Mouse (Mus musculus) forebrain, embryonic 11.5 days (tissue): ENCODE measurements at regions not wholly inside any gene's neighbourhood (a gene's known extent, or its start where the extent isn't known, plus 50 kb on each side); places are given as distances from the start of the nearest gene placed in this dataset.

Source experiments
- ATAC-seq: fragments of 200-750 bp; cut with Nextera tagmentation; replicated peaks from 2 replicates; pipeline ENCODE4 v1.8.0; 2017; ENCODE audit warnings: moderate TSS enrichment; ENCODE audit not compliant: low FRiP score
- DNase-seq: peaks from one replicate; pipeline ENCODE4 v3.0.0-alpha.2; 2017; ENCODE audit warnings: low spot score
- H3K27ac ChIP-seq: fragments of 300-500 bp; sonication (generic); 2 replicates; pipeline ENCODE4 v1.5.1; 2014; ENCODE audit warnings: low read depth, low read length
- H3K27me3 ChIP-seq: fragments of 300-500 bp; sonication (generic); 2 replicates; pipeline ENCODE4 v1.6.1; 2014; ENCODE audit warnings: mild to moderate bottlenecking, low read length, mixed read lengths; ENCODE audit not compliant: control insufficient read depth, insufficient read depth
- H3K36me3 ChIP-seq: fragments of 300-500 bp; sonication (generic); 2 replicates; pipeline ENCODE4 v1.6.1; 2014; ENCODE audit warnings: mild to moderate bottlenecking, low read length, moderate library complexity, mixed read lengths; ENCODE audit not compliant: control insufficient read depth, insufficient read depth
- H3K4me1 ChIP-seq: fragments of 300-500 bp; sonication (generic); replicated peaks from 2 replicates; pipeline ENCODE4 v1.6.1; 2014; ENCODE audit warnings: low read length, mixed read lengths; ENCODE audit not compliant: control insufficient read depth, insufficient read depth
- H3K4me2 ChIP-seq: fragments of 300-500 bp; sonication (generic); 2 replicates; pipeline ENCODE4 v1.6.1; 2014; ENCODE audit warnings: low read depth, mild to moderate bottlenecking, low read length, moderate library complexity, mixed read lengths; ENCODE audit not compliant: severe bottlenecking
- H3K4me3 ChIP-seq: fragments of 300-500 bp; sonication (generic); 2 replicates; pipeline ENCODE4 v1.5.1; 2014; ENCODE audit warnings: low read depth, low read length
- H3K9ac ChIP-seq: fragments of 300-500 bp; sonication (generic); 2 replicates; pipeline ENCODE4 v1.6.1; 2014; ENCODE audit warnings: low read length
- H3K9me3 ChIP-seq: fragments of 300-500 bp; sonication (generic); 2 replicates; pipeline ENCODE4 v1.6.1; 2016; ENCODE audit warnings: low read length, mixed read lengths; ENCODE audit not compliant: control insufficient read depth
- WGBS: fragments of 180-500 bp; shearing (Covaris S2); extraction: QIAGEN DNeasy Blood & Tissue Kit; methylation state at CpG from one replicate; pipeline ENCODE4 v1.1.7; 2014; 5-methylcytosine and 5-hydroxymethylcytosine counted together

- DNase-seq (no peak), ATAC-seq (no peak)
- no peak overlapping the region for H3K27ac ChIP-seq
- H3K4me3 ChIP-seq = no peak overlapping the region
- H3K9me3 ChIP-seq = no peaks in the 10 kb centered on the region
- H3K9ac ChIP-seq = no peak overlapping the region
- H3K27me3 ChIP-seq = no peaks in the 10 kb centered on the region
- no peaks in the 10 kb centered on the region for H3K4me1 ChIP-seq
- H3K36me3 ChIP-seq = no peaks in the 10 kb centered on the region
- WGBS = 77% methylated on average over 2 of the region's 2 CpGs
- no peak overlapping the region for H3K4me2 ChIP-seq
Observed at GRCm38 (mm10) chr19:20123546-20124195, 267.1 kb downstream of the Anxa1 start.

GRCm38 (mm10) chr19:20122475-20122874, 268.3 kb downstream of the Anxa1 start:
- H3K4me2 ChIP-seq = no peak overlapping the region
- no peak overlapping the region for H3K9ac ChIP-seq

DNA sequence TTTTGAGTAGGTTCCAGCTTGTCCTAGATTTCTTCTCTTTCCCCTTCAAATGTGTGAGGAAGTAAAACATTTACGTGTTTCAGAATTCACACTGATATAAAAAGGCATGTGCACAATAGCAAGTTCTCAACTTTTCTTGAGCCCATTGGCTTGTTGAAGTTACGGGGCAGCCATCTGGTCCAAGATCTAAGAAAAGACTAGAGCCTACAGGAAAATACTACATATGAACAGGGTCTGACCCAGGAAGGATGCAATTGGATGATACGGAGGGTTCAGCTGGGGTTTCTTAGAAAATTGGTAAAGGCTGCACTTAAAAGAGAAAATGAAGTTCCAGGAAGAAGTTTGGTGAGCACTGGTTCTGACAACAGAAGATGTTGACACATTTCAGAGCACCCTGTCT, 276.5 kb downstream of the Anxa1 start:
- no peak overlapping the region for H3K27ac ChIP-seq
- H3K4me3 ChIP-seq = no peak overlapping the region
- H3K27me3 ChIP-seq = no peaks in the 10 kb centered on the region
- no peaks in the 10 kb centered on the region for H3K36me3 ChIP-seq
- ATAC-seq (no peak), DNase-seq (no peak)
- no peaks in the 10 kb centered on the region for H3K9me3 ChIP-seq
- H3K4me1 ChIP-seq = no peaks in the 10 kb centered on the region
- no peak overlapping the region for H3K4me2 ChIP-seq
- no peak overlapping the region for H3K9ac ChIP-seq
- WGBS = 92% methylated on average over 3 of the region's 3 CpGs

More at GRCm38 (mm10) chr19:20122475-20122874, 268.3 kb downstream of the Anxa1 start:
- Histone ChIP-seq H3K9me3 (no peaks in the 10 kb centered on the region), H3K4me3 (no peak overlapping the region), H3K27ac (no peak overlapping the region), H3K36me3 (no peaks in the 10 kb centered on the region), H3K27me3 (no peaks in the 10 kb centered on the region), H3K4me1 (no peaks in the 10 kb centered on the region)
- DNase-seq (peak; percentile 32), ATAC-seq (peak; percentile 90)
- 22% methylated on average over 4 of the region's 4 CpGs for WGBS
